Mouse (Mus musculus): ENCODE measurements around the gene Egr4. TPM values are rescaled to one million over a fixed set of nuclear protein-coding genes. Genes with fewer than 3 reads are reported as not detected.
A peak's percentile ranks its signal among the peaks of the same experiment; 100 is the strongest.

Egr4 gene
- polyA plus RNA-seq, 1 experiment from 2014 or later, result not detected

GRCm38 (mm10) chr6:85480685-85481084, 32.7 kb downstream of the Egr4 start:
- DNase-seq, result no peak
- H3K9me3 ChIP-seq (ENCODE audit: low read depth, low read length), result no peaks in the 10 kb centered on the region
- no peak for ATAC-seq (ENCODE audit: insufficient read depth)
- no peak for TF ChIP-seq CTCF (IDR thresholded peaks at IDR 0.05; ENCODE audit: low read depth)
- H3K4me3 ChIP-seq (ENCODE audit: low read depth, low read length), result no peak overlapping the region
- no peak overlapping the region for H3K27ac ChIP-seq (ENCODE audit: low read depth)
- no peak overlapping the region for H3K4me2 ChIP-seq
- H3K36me3 ChIP-seq (ENCODE audit: insufficient read depth), result no peaks in the 10 kb centered on the region
- peaks cover 39% of the 10 kb centered on the region for H3K27me3 ChIP-seq (ENCODE audit: insufficient read depth, low read length)
- H3K4me1 ChIP-seq (ENCODE audit: insufficient read depth), result no peaks in the 10 kb centered on the region
- no peak overlapping the region for H3K9ac ChIP-seq
- 61% methylated on average over 16 of the region's 16 CpGs for WGBS

DNA sequence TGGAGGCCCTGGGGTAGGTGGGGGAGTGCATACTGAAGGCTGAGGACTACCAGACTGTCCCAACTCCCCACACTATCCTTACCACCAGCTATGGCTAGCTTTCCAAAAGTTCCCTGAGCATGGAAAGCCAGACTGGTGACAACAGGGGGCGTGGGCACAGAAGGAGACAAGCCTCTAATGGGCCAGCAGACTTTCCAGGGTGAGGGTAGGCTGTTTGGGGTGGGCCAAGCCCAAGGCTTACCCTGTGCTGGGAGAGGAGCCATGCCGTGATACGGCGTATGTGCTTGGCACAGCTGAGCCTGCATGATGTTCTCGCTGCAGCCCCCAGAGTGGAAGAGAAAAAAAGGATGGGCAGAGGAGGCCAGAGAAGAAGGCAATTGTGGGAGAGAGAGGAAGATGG, 33.4 kb downstream of the Egr4 start:
- Histone ChIP-seq H3K27me3 (ENCODE audit: insufficient read depth, low read length) (peaks cover 32% of the 10 kb centered on the region), H3K27ac (ENCODE audit: low read depth) (no peak overlapping the region), H3K4me1 (ENCODE audit: insufficient read depth) (no peaks in the 10 kb centered on the region), H3K36me3 (ENCODE audit: insufficient read depth) (no peaks in the 10 kb centered on the region), H3K9ac (no peak overlapping the region), H3K4me2 (no peak overlapping the region), H3K9me3 (ENCODE audit: low read depth, low read length) (no peaks in the 10 kb centered on the region), H3K4me3 (ENCODE audit: low read depth, low read length) (no peak overlapping the region)
- 81% methylated on average over 5 of the region's 5 CpGs for WGBS
- DNase-seq (no peak), ATAC-seq (ENCODE audit: insufficient read depth) (no peak)
- no peak for TF ChIP-seq CTCF (IDR thresholded peaks at IDR 0.05; ENCODE audit: low read depth)

DNA sequence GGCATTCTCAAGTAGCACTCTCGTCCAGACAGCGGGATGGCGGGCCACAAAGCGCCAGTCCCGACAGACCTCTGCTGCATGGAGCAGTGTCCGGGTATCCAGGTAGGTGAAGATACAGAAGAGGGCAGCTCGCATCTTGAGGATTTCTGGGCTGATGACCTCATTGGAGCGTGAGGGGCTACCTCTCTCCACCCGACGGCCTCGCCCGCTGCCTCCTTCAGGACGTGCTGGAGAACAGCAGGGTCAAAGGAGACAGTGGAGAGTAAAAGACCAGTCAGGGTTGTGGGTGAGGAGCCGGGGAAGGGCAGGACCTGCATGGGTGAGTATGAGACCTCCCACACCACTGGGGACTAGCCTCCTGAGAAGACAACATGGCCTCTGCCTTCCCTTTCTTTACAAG, 35.0 kb downstream of the Egr4 start:
- no peak for TF ChIP-seq CTCF (IDR thresholded peaks at IDR 0.05; ENCODE audit: low read depth)
- no peaks in the 10 kb centered on the region for H3K9me3 ChIP-seq (ENCODE audit: low read depth, low read length)
- H3K36me3 ChIP-seq (ENCODE audit: insufficient read depth), result no peaks in the 10 kb centered on the region
- no peaks in the 10 kb centered on the region for H3K4me1 ChIP-seq (ENCODE audit: insufficient read depth)
- H3K4me2 ChIP-seq, result no peak overlapping the region
- no peak overlapping the region for H3K9ac ChIP-seq
- ATAC-seq (ENCODE audit: insufficient read depth) (no peak), DNase-seq (no peak)
- no peak overlapping the region for H3K4me3 ChIP-seq (ENCODE audit: low read depth, low read length)
- no peak overlapping the region for H3K27ac ChIP-seq (ENCODE audit: low read depth)
- H3K27me3 ChIP-seq (ENCODE audit: insufficient read depth, low read length), result peaks cover 17% of the 10 kb centered on the region
- WGBS, result 38% methylated on average over 14 of the region's 14 CpGs

GRCm38 (mm10) chr6:85477366-85477917, 35.9 kb downstream of the Egr4 start:
- 26% methylated on average over 10 of the region's 10 CpGs for WGBS
- no peaks in the 10 kb centered on the region for H3K36me3 ChIP-seq (ENCODE audit: insufficient read depth)
- peak; percentile 56 for TF ChIP-seq CTCF (IDR thresholded peaks at IDR 0.05; ENCODE audit: low read depth)
- no peaks in the 10 kb centered on the region for H3K4me1 ChIP-seq (ENCODE audit: insufficient read depth)
- ATAC-seq (ENCODE audit: insufficient read depth) (no peak), DNase-seq (peak; percentile 28)
- H3K27ac ChIP-seq (ENCODE audit: low read depth), result no peak overlapping the region
- H3K4me2 ChIP-seq, result no peak overlapping the region
- no peak overlapping the region for H3K9ac ChIP-seq
- no peaks in the 10 kb centered on the region for H3K9me3 ChIP-seq (ENCODE audit: low read depth, low read length)
- peaks cover 11% of the 10 kb centered on the region; the same call in 1 of the 2 replicates for H3K27me3 ChIP-seq (ENCODE audit: insufficient read depth, low read length)
- H3K4me3 ChIP-seq (ENCODE audit: low read depth, low read length), result no peak overlapping the region

- no peak for TF ChIP-seq CTCF (IDR thresholded peaks at IDR 0.05; ENCODE audit: low read depth)
- H3K27me3 ChIP-seq (ENCODE audit: insufficient read depth, low read length), result peaks cover 11% of the 10 kb centered on the region; the same call in 1 of the 2 replicates
- H3K4me3 ChIP-seq (ENCODE audit: low read depth, low read length), result no peak overlapping the region
- no peak overlapping the region for H3K9ac ChIP-seq
- no peaks in the 10 kb centered on the region for H3K36me3 ChIP-seq (ENCODE audit: insufficient read depth)
- ATAC-seq (ENCODE audit: insufficient read depth) (no peak), DNase-seq (no peak)
- H3K9me3 ChIP-seq (ENCODE audit: low read depth, low read length), result no peaks in the 10 kb centered on the region
- WGBS, result 79% methylated on average over 3 of the region's 3 CpGs
- H3K27ac ChIP-seq (ENCODE audit: low read depth), result no peak overlapping the region
- H3K4me1 ChIP-seq (ENCODE audit: insufficient read depth), result no peaks in the 10 kb centered on the region
- no peak overlapping the region for H3K4me2 ChIP-seq
These were observed 37.8 kb downstream of the Egr4 start for GRCm38 (mm10) chr6:85475581-85475980.

DNA sequence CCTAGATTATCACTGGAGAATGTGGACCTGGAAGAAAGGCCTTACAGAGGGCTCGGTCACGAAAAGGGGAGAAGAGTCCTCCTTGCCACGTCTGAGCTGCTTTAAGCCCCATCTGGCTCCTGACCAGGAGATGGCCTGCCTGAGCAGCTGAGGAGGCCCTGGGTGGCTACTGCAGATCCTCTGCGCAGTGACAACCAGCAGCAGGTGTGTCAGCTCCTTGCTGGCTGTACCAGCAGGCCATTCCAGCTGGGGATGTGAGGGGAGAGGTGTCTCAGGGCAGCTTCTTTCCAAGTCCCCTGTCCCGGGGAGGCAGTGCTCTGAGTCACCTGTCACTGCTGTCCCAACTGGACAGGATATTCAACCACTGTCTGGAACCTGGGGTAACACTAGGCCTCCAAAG, 40.8 kb downstream of the Egr4 start:
- no peak overlapping the region for H3K4me2 ChIP-seq
- H3K27me3 ChIP-seq (ENCODE audit: insufficient read depth, low read length), result 0 out of 2 replicates have a peak, but pooled peaks cover under 1% of the 10 kb centered on the region
- no peak overlapping the region for H3K27ac ChIP-seq (ENCODE audit: low read depth)
- peaks cover 25% of the 10 kb centered on the region for H3K36me3 ChIP-seq (ENCODE audit: insufficient read depth)
- no peaks in the 10 kb centered on the region for H3K4me1 ChIP-seq (ENCODE audit: insufficient read depth)
- 48% methylated on average over 5 of the region's 5 CpGs for WGBS
- ATAC-seq (ENCODE audit: insufficient read depth) (no peak), DNase-seq (no peak)
- no peak overlapping the region for H3K9ac ChIP-seq
- H3K4me3 ChIP-seq (ENCODE audit: low read depth, low read length), result no peak overlapping the region
- TF ChIP-seq CTCF (IDR thresholded peaks at IDR 0.05; ENCODE audit: low read depth), result no peak
- no peaks in the 10 kb centered on the region for H3K9me3 ChIP-seq (ENCODE audit: low read depth, low read length)

GRCm38 (mm10) chr6:85471962-85472361, 41.4 kb downstream of the Egr4 start:
- H3K4me1 ChIP-seq (ENCODE audit: insufficient read depth), result no peaks in the 10 kb centered on the region
- no peaks in the 10 kb centered on the region for H3K27me3 ChIP-seq (ENCODE audit: insufficient read depth, low read length)
- WGBS, result 50% methylated on average over 8 of the region's 8 CpGs
- no peak for TF ChIP-seq CTCF (IDR thresholded peaks at IDR 0.05; ENCODE audit: low read depth)
- peaks cover 31% of the 10 kb centered on the region for H3K36me3 ChIP-seq (ENCODE audit: insufficient read depth)
- no peak overlapping the region for H3K4me3 ChIP-seq (ENCODE audit: low read depth, low read length)
- H3K27ac ChIP-seq (ENCODE audit: low read depth), result no peak overlapping the region
- DNase-seq, result peak; percentile 41
- no peak for ATAC-seq (ENCODE audit: insufficient read depth)
- no peak overlapping the region for H3K4me2 ChIP-seq
- no peaks in the 10 kb centered on the region for H3K9me3 ChIP-seq (ENCODE audit: low read depth, low read length)
- H3K9ac ChIP-seq, result no peak overlapping the region

Measured in lung, embryonic 14.5 days (tissue).